Mouse (Mus musculus): ENCODE data around the gene Ptdss2.

The Ptdss2 gene

DNA sequence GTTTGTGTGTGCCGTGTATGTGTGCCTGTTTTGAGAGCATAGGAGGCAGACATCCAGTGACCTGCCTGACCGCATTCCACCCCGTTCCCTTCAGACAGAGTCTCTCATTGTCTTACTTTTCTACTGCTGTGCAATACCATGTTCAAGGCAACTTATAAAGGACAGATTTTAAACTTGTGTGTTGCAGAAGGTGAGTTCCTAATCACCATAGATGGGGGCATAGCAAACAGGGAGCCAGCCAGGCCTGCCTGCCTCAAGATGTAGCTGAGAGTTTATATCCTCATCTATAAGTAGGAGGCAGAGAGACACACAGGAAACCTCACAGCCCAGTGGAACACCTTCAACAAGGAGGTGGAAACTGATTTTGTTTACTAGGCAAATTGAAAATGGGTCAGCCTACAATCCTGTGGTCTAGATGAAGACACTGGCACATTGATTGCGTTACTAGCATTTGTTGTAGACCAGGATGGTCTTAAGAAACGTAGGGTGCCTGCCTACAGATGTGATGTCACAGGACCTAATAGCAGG, 51.2 kb downstream of the Ptdss2 start:
- DNase-seq (ENCODE audit: low spot score) = no peak

DNA sequence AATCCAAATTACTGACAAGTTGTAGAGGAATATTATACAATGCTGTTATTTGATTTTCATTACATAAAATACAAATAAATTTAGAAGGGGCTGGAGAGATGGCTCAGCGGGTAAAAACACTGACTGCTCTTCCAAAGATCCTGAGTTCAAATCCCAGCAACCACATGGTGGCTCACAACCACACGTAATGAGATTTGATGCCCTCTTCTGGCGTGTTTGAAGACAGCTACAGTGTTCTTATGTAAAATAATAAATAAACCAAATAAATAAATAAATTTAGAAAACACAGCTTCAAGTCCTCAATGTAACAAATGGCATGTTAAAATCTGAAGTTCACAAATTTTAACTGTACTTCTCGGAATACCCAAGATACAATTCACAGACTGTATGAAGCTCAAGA, 52.9 kb downstream of the Ptdss2 start:
- DNase-seq (ENCODE audit: low spot score) = no peak

GRCm38 (mm10) chr7:141176173-141176572, 54.0 kb downstream of the Ptdss2 start:
- peak; percentile 80 for DNase-seq (ENCODE audit: low spot score)

- no peak for DNase-seq (ENCODE audit: low spot score)
Measured at GRCm38 (mm10) chr7:141188194-141188593, 66.0 kb downstream of the Ptdss2 start.

GRCm38 (mm10) chr7:141188733-141189132, 66.6 kb downstream of the Ptdss2 start:
- DNase-seq (ENCODE audit: low spot score) = no peak

DNA sequence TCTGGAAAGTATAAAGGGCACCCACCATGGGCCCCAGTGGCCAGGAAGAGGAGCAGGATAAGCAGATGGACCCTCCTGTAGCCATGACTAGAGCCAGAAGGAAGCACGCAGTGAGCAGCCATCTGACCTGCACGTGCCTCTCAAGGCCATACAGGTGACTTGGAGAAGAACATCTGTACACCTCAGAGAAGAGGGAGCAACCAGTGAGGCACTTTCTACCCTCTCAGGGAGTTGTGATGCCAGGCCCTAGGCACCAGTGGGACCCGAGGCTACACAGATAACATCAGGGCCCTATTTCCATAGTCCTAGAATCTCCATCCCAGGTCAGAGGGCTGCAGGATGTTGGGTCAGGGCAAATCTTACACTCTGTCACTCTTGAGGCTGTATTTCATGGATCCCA, 68.0 kb downstream of the Ptdss2 start:
- DNase-seq (ENCODE audit: low spot score) = no peak

DNA sequence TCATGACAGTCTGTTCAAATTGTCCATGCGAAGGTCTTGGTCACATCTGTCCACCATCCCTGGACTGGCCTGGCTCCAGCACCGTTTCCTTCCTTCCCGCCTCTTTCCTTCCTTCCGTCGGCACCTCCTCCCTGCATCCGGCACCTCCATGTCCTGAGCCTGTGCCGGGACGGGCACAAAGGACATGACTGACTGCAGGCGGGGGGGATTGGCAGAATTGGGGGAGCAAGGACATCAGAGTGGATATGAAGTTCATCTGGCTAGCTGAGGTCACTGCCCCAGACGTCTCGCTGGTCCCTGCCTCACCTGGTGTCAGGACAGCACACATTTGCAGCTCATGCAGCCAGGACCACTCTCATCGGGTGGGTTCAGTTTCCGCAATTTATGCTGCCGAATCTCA, 68.9 kb downstream of the Ptdss2 start:
- no peak for DNase-seq (ENCODE audit: low spot score)

DNA sequence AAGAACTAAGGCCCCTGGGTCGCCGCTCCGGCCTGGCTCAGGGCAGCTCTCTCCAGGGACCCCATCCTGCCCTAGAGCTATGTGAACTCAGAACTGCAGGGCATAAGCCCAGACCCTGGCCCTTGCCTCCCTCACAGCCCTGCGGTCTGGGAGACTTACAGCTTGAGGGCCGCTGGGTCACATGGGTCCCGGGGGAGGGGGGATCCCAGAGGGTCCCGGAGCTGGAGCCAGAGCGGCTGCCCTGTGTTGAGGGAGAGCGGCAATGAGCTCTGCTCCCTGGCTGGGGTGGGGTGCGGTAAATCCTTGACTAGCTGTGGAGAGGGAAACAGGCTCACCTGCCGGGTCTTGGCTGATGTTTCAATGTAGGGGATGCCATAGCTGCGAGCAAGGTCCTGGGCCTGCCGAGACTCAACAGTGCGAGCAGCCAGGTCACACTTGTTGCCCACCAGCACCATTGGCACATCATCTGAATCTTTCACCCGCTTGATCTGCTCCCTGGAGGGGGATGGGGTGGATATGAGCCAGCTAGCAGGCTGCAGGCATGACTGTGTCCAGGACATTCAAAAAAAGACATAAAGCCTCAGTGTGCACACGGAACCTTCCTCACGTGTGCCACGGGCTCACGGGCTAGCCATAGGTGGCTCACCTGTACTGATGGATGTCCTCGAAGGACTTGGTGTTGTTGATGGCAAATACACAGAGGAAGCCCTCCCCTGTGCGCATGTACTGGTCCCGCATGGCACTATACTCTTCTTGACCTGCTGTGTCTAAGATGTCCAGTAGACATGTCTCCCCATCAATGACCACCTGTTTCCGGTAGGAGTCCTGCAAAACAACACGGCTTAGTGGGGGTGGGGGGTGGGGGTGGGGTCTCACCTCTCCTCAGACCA, 69.9 kb downstream of the Ptdss2 start:
- DNase-seq (ENCODE audit: low spot score) = no peak

DNA sequence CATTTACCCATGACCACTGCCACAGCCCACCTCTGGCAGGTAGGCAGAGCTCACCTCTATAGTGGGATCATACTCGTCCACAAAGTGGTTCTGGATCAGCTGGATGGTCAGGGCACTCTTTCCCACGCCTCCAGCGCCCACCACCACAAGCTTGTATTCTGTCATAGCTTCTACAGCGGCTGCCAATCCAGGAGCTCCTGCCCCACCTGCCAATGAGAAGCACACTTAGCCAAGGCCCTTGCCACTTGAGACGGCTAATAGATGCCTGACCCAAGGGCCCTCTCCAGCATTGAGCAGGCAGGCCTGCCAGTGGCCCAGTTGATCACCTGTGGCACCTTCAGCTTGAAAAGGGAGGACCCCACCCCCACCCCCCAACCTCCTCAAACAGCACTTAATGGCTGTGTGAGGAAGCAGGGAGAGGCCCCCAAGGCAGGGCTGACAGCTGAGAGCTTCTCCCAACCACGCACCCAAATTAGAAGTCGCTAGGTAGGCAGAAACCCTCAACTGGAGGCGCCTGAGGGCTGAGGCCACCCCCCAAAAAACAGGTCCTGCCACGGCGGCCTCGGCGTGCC, 70.7 kb downstream of the Ptdss2 start:
- DNase-seq (ENCODE audit: low spot score) = no peak

DNA sequence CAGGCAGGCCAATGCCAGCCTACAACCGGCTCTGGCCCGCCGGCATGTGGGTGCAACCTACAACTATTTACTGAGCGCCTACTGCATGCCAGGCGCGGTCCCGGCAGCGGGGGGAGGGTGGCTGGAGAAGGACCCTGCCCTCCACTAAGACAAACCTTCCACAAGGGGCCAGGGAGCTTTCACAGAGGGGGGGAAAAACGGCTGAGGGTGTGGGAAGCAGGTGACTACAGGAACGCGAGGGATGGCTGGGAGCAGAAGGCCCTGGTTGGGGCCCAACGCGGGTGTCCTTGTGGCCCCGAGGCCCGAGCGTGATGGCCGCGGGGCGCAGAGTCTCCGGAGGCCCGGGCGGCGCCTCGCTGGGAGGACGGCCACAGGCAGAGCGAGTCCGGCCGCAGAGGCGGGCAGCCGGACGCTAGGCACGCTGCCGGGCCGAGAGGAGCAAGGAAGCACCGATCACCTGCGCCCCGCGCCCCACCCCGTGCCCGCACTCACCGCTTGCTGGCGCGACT, 71.2 kb downstream of the Ptdss2 start:
- DNase-seq (ENCODE audit: low spot score) = no peak

- peak; percentile 96 for DNase-seq (ENCODE audit: low spot score)
Measured at GRCm38 (mm10) chr7:141193948-141194347, 71.8 kb downstream of the Ptdss2 start, which contains the start of the genes Hras and Lrrc56. TSS of gene Hras (minus strand) at chr7:141194005. TSS of gene Lrrc56 (plus strand) at chr7:141194157.

- DNase-seq (ENCODE audit: low spot score) = no peak
Measured at GRCm38 (mm10) chr7:141194409-141194808, 72.2 kb downstream of the Ptdss2 start.

GRCm38 (mm10) chr7:141194830-141195229, 72.6 kb downstream of the Ptdss2 start:
- DNase-seq (ENCODE audit: low spot score) = peak; percentile 89

DNA sequence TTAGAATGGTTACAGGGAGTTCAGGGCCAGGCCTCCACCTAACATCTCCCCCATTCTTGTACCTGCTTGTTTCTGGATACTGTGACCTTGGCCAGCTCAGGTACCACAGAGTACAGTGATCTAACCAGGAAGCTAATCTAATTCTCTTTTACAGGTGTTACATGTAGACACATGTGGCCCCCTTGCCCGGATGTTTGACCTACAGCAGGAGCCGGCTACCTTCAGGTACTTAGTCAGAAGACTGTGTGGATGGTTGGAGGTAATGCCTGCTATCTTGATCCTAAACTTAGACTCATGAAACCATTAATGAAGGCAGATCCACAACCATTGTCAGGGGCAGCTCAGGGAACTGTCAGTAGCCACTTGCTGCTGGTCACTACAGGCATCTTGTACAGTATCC, 73.6 kb downstream of the Ptdss2 start:
- DNase-seq (ENCODE audit: low spot score) = no peak

DNA sequence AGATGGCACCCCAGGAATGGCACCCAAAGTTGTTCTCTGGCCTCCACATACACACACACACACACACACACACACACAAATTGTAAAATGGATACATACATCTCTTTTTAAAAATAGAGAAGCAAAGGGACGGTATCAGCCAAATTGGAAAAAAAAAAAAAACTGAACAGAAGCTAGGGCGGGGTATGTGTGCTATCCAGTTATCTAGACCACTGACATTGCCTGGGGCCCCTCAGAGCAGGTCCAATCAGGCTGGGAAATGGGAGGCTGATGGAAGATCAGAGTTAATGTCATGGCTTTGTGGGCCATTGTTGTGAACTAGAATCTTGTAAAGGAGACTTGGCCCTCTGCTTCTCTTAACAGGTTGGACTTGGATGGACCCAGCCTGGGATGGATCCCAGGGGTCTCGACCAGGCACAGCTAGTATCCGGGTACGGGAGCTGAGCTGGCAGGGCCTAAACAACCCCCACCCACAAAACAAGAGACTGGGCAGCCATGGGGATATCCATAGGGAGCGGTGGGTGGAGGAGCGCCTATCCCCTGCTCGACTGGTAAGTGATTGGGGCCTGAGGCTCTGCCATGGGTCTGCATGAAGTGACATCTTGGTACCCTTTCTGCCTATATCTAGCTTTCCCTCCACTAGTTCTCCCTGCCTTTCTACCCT, 74.6 kb downstream of the Ptdss2 start:
- DNase-seq (ENCODE audit: low spot score) = no peak

- no peak for DNase-seq (ENCODE audit: low spot score)
Measured at GRCm38 (mm10) chr7:141198121-141198520, 75.9 kb downstream of the Ptdss2 start.

- no peak for DNase-seq (ENCODE audit: low spot score)
Measured at GRCm38 (mm10) chr7:141204546-141204945, 82.4 kb downstream of the Ptdss2 start.

GRCm38 (mm10) chr7:141205504-141205903, 83.3 kb downstream of the Ptdss2 start:
- DNase-seq (ENCODE audit: low spot score) = no peak

- DNase-seq (ENCODE audit: low spot score) = no peak
Measured at GRCm38 (mm10) chr7:141206182-141206937, 84.2 kb downstream of the Ptdss2 start.

All from ovary, postnatal 14 days (tissue).